Mouse (Mus musculus) liver, adult 2 months (tissue): ENCODE measurements around the gene Hoxd4. TPM values are rescaled to one million over a fixed set of nuclear protein-coding genes. Genes with fewer than 3 reads are reported as not detected.

ENCODE experiments used
- DNase-seq: peaks from one replicate; pipeline ENCODE4 v3.0.0-alpha.2; 2011; ENCODE audit warnings: low read depth, low spot score; ENCODE audit errors: extremely low read depth
- H3K27ac ChIP-seq: fragments of 200-500 bp; replicated peaks from 2 replicates; pipeline ENCODE4 v1.5.1; 2012; ENCODE audit warnings: low read depth, mild to moderate bottlenecking, control low read depth, inconsistent platforms, low read length; ENCODE audit not compliant: insufficient read depth
- H3K27me3 ChIP-seq: fragments of 200-500 bp; 2 replicates; pipeline ENCODE4 v1.6.1; 2012; ENCODE audit warnings: mild to moderate bottlenecking, moderate library complexity, low read length, inconsistent platforms; ENCODE audit not compliant: control insufficient read depth, insufficient read depth
- H3K36me3 ChIP-seq: fragments of 200-500 bp; 2 replicates; pipeline ENCODE4 v1.6.1; 2012; ENCODE audit warnings: low read length, inconsistent platforms; ENCODE audit not compliant: control insufficient read depth, insufficient read depth
- H3K4me1 ChIP-seq: fragments of 200-500 bp; 2 replicates; pipeline ENCODE4 v1.6.1; 2011; ENCODE audit warnings: low read length; ENCODE audit not compliant: control insufficient read depth, insufficient read depth
- H3K4me3 ChIP-seq: fragments of 200-500 bp; 2 replicates; pipeline ENCODE4 v1.5.1; 2011; ENCODE audit warnings: low read depth, mild to moderate bottlenecking, control low read depth, low read length, moderate library complexity; ENCODE audit not compliant: insufficient read depth
- H3K79me2 ChIP-seq: fragments of 200-500 bp; 2 replicates; pipeline ENCODE4 v1.6.1; 2012; ENCODE audit warnings: inconsistent platforms, mild to moderate bottlenecking, low read length, moderate library complexity; ENCODE audit not compliant: control insufficient read depth, insufficient read depth
- H3K9ac ChIP-seq: fragments of 200-500 bp; 2 replicates; pipeline ENCODE4 v1.6.1; 2012; ENCODE audit warnings: low read depth, mild to moderate bottlenecking, control low read depth, inconsistent platforms, low read length
- CTCF ChIP-seq: fragments of 200-500 bp; IDR thresholded peaks from 2 replicates; pipeline ENCODE4 v1.5.1; 2011; ENCODE audit warnings: low read depth, low read length, control low read depth
- POLR2A ChIP-seq: fragments of 200-500 bp; IDR thresholded peaks from 2 replicates; pipeline ENCODE4 v1.6.1; 2011; ENCODE audit warnings: low read length, control low read depth; ENCODE audit not compliant: insufficient read depth; ENCODE audit errors: extremely low read depth
- WGBS: fragments of 180-500 bp; shearing (Covaris S2); methylation state at CpG from one replicate; pipeline ENCODE4 v1.1.7; 2018; 5-methylcytosine and 5-hydroxymethylcytosine counted together
- polyA plus RNA-seq: library from polyadenylated mRNA; depleted of rRNA; stranded (reverse); fragments of >200 nt; gene quantifications from 2 replicates; pipeline ENCODE4 v1.2.3, GENCODE M21; 2012; rRNA removed
- total RNA-seq: library from RNA; depleted of rRNA; stranded (reverse); fragments of >200 nt; gene quantifications from 2 replicates; pipeline ENCODE4 v1.2.3, GENCODE M21; 2014; rRNA removed

Gene Hoxd4
- total RNA-seq (0.09 and 0.13 TPM in 2 replicates), polyA plus RNA-seq (0.05 TPM in 1 of 2 replicates, not detected in the other)

- Histone ChIP-seq H3K27me3 (peaks cover 36% of the 10 kb centered on the region; the same call in 1 of the 2 replicates), H3K79me2 (no peaks in the 10 kb centered on the region), H3K4me3 (peak within 1 kb of the TSS; percentile 2; the same call in 1 of the 2 replicates), H3K27ac (no peak within 1 kb of the TSS), H3K9ac (no peak within 1 kb of the TSS), H3K4me1 (no peaks in the 10 kb centered on the region), H3K36me3 (no peaks in the 10 kb centered on the region)
- 3% methylated on average over 65 of the region's 65 CpGs for WGBS
- DNase-seq = no peak
- TF ChIP-seq CTCF (no peak), POLR2A (no peak)
Observed at GRCm38 (mm10) chr2:74711721-74712621, at the start of gene Hoxd4, which contains the start of gene Hoxd3. Hoxd4 (plus strand) TSS chr2:74711929. Hoxd3 (plus strand) TSS chr2:74711927.

GRCm38 (mm10) chr2:74663291-74663925, 48.3 kb upstream of the Hoxd4 start:
- no peak for DNase-seq
- Histone ChIP-seq H3K79me2 (no peaks in the 10 kb centered on the region), H3K9ac (no peak overlapping the region), H3K27me3 (peaks cover 38% of the 10 kb centered on the region), H3K27ac (no peak overlapping the region), H3K4me3 (no peak overlapping the region), H3K36me3 (no peaks in the 10 kb centered on the region), H3K4me1 (no peaks in the 10 kb centered on the region)
- TF ChIP-seq CTCF (peak; percentile 69), POLR2A (no peak)
- WGBS = 6% methylated on average over 18 of the region's 18 CpGs

DNA sequence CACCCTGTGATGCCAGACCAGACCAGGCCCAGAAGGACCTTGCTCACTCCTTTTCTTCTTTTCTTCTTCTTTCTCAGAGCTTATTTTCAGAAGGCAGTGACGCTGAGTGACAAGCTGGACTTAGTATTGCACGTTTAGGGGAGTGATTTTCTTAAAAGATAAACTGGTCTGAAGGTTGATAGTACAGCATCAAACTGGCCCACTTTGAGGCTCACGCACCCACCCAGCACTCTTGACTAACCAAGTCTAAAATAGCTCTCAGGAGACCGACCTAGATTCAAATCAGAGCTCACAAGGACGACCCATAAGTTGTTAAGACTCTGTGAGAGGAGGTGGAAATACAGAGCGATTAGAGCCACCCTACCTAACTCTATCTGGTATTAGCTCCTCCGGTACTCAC, 45.3 kb upstream of the Hoxd4 start:
- H3K9ac ChIP-seq = no peak overlapping the region
- H3K36me3 ChIP-seq = no peaks in the 10 kb centered on the region
- peaks cover 37% of the 10 kb centered on the region for H3K27me3 ChIP-seq
- H3K4me1 ChIP-seq = no peaks in the 10 kb centered on the region
- H3K27ac ChIP-seq = no peak overlapping the region
- 6% methylated on average over 7 of the region's 7 CpGs for WGBS
- TF ChIP-seq CTCF (no peak), POLR2A (no peak)
- no peak for DNase-seq
- H3K4me3 ChIP-seq = no peak overlapping the region
- no peaks in the 10 kb centered on the region for H3K79me2 ChIP-seq

DNA sequence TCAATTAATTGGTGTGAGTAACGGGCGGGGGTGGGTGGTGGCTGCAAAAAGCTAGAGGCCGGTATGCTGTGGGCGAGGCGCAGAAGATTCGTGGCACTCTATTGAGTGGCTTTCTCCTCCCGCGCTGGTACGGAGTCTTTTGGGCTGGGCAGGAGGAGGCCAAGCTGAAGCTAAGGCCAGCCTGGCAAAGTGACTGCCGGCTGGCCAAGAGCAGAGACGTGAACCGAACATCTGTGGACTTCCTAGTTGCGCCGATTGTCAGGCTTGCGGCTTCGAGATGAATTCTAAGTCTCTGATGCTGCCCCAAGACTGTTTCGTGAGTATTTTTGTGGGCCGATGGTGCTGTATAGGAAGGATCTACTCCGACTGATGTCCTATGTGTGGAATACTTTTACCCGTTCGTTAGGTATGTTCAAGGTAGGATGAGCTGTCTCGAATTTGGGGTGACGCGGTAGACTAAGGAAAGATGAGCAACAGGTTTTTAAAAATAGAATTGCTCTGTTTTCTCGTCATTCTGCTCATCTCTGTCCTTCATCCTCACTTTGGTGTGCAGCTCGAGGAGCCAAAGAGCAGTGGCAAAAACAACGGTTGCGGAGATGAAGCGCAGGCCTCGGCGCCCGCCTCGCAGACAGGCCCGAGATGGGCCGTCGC, 44.4 kb upstream of the Hoxd4 start:
- no peaks in the 10 kb centered on the region; the same call in 1 of the 2 replicates for H3K4me1 ChIP-seq
- WGBS = 7% methylated on average over 36 of the region's 36 CpGs
- no peak overlapping the region for H3K27ac ChIP-seq
- no peak for TF ChIP-seq POLR2A
- TF ChIP-seq CTCF = no peak
- peaks cover 40% of the 10 kb centered on the region for H3K27me3 ChIP-seq
- H3K9ac ChIP-seq = no peak overlapping the region
- no peaks in the 10 kb centered on the region for H3K36me3 ChIP-seq
- DNase-seq = no peak
- no peaks in the 10 kb centered on the region for H3K79me2 ChIP-seq
- H3K4me3 ChIP-seq = no peak overlapping the region

- no peak for DNase-seq
- no peak for TF ChIP-seq CTCF
- TF ChIP-seq POLR2A = no peak
- peaks cover 3% of the 10 kb centered on the region; the same call in 1 of the 2 replicates for H3K4me1 ChIP-seq
- H3K36me3 ChIP-seq = no peaks in the 10 kb centered on the region
- no peak within 1 kb of the TSS for H3K9ac ChIP-seq
- WGBS = 2% methylated on average over 36 of the region's 51 CpGs
- H3K27me3 ChIP-seq = peaks cover 46% of the 10 kb centered on the region
- H3K27ac ChIP-seq = no peak within 1 kb of the TSS
- no peaks in the 10 kb centered on the region for H3K79me2 ChIP-seq
- H3K4me3 ChIP-seq = no peak within 1 kb of the TSS; the same call in 1 of the 2 replicates
Observed at GRCm38 (mm10) chr2:74667842-74668357, 43.8 kb upstream of the Hoxd4 start, which contains the start of gene Hoxd13. Hoxd13 (plus strand) TSS chr2:74668310.
